Mouse (Mus musculus) stomach, embryonic 16.5 days (tissue): ENCODE results near the gene Pon1. TPM values are rescaled to one million over a fixed set of nuclear protein-coding genes. Genes with fewer than 3 reads are reported as not detected.

Experiments
- ATAC-seq: fragments of 200-750 bp; cut with Nextera tagmentation; 2 replicates; pipeline ENCODE4 v1.8.0; 2017; ENCODE audit warnings: moderate number of reproducible peaks, moderate TSS enrichment; ENCODE audit not compliant: insufficient read depth, low FRiP score
- H3K27ac ChIP-seq: fragments of 300-500 bp; sonication (generic); 2 replicates; pipeline ENCODE4 v1.5.1; 2014; ENCODE audit warnings: low read length
- H3K27me3 ChIP-seq: fragments of 300-500 bp; sonication (generic); 2 replicates; pipeline ENCODE4 v1.6.1; 2014; ENCODE audit warnings: low read length, control low read depth, mixed read lengths; ENCODE audit not compliant: control insufficient read depth, insufficient read depth
- H3K36me3 ChIP-seq: fragments of 300-500 bp; sonication (generic); 2 replicates; pipeline ENCODE4 v1.6.1; 2014; ENCODE audit warnings: low read length; ENCODE audit not compliant: control insufficient read depth, insufficient read depth
- H3K4me1 ChIP-seq: fragments of 300-500 bp; sonication (generic); 2 replicates; pipeline ENCODE4 v1.6.1; 2014; ENCODE audit warnings: low read length, control low read depth, mixed read lengths; ENCODE audit not compliant: control insufficient read depth, insufficient read depth
- H3K4me2 ChIP-seq: fragments of 300-500 bp; sonication (generic); 2 replicates; pipeline ENCODE4 v1.6.1; 2014; ENCODE audit warnings: low read depth, low read length, mixed read lengths
- H3K4me3 ChIP-seq: fragments of 300-500 bp; sonication (generic); replicated peaks from 2 replicates; pipeline ENCODE4 v1.5.1; 2014; ENCODE audit warnings: mild to moderate bottlenecking, low read length
- H3K9ac ChIP-seq: fragments of 300-500 bp; sonication (generic); 2 replicates; pipeline ENCODE4 v1.6.1; 2014; ENCODE audit warnings: low read length
- H3K9me3 ChIP-seq: fragments of 300-500 bp; sonication (generic); replicated peaks from 2 replicates; pipeline ENCODE4 v1.6.1; 2016; ENCODE audit warnings: low read length, control low read depth; ENCODE audit not compliant: control insufficient read depth
- WGBS: fragments of 180-500 bp; shearing (Covaris S2); extraction: QIAGEN DNeasy Blood & Tissue Kit; methylation state at CpG from one replicate; pipeline ENCODE4 v1.1.7; 2014; 5-methylcytosine and 5-hydroxymethylcytosine counted together
- polyA plus RNA-seq: library from polyadenylated mRNA; unstranded; fragments of >200 nt; fragmentation: Nextera tagmentation; extraction: Ambion mirVana; gene quantifications from 2 replicates; pipeline ENCODE4 v1.2.1, GENCODE M21; 2015

Pon1 gene
- polyA plus RNA-seq, 1 experiment from 2014 or later, result 0.74 TPM

DNA sequence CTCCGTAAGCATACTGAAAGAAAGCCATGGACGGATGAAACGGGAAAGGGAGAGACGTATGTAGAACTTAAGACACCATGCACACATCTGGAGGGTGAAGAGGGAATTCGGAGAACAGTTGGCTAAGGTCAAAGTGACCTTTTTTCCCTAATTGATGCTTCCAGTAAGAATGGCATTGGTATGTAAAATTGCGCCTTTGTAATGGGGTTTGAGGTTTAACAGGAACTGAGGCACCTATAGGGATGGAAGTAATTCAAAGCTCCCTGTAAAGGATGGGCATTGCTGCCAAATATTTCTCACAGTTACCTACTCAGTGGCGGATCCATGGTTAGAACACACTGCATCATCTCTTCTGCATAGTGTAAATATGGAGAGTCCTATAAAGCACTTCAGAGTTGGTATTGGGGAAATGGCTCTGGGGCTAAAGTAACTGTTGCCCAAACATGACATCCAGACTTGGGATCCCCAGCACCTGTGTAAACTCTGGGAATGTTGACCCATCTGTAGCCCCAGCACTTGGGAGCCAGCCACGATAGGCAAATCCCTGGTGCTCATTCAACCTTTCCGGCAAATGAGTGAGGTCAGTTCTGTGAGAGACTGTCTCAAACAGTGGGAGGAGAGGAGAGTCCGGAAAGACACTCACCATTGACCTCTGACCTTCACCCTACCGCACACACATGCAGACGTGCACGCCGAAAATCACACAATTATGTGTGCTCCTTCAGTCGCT lies 74.4 kb downstream of the Pon1 start:
- Histone ChIP-seq H3K4me3 (no peak overlapping the region), H3K4me1 (no peaks in the 10 kb centered on the region), H3K9ac (no peak overlapping the region), H3K27ac (no peak overlapping the region), H3K27me3 (no peaks in the 10 kb centered on the region), H3K36me3 (0 out of 2 replicates have a peak, but pooled peaks cover 3% of the 10 kb centered on the region), H3K9me3 (no peaks in the 10 kb centered on the region), H3K4me2 (no peak overlapping the region)
- no peak for ATAC-seq
- WGBS, result 86% methylated on average over 15 of the region's 15 CpGs

Other genes with a start within 250 kb of the Pon1 start
- 19.0 and 20.1 TPM in 2 replicates for gene Pon3, start 62.3 kb upstream of the Pon1 start, polyA plus RNA-seq
- 77.9 and 86.6 TPM in 2 replicates for gene Pon2, start 104.5 kb upstream of the Pon1 start, polyA plus RNA-seq
- 8.8 and 11.6 TPM in 2 replicates for gene Asb4, start 189.4 kb upstream of the Pon1 start, polyA plus RNA-seq